Mouse (Mus musculus) limb, embryonic 11.5 days (tissue): ENCODE results near the gene Hdac1. TPM values are rescaled to one million over a fixed set of nuclear protein-coding genes. Genes with fewer than 3 reads are reported as not detected.
A peak's percentile ranks its signal among the peaks of the same experiment; 100 is the strongest.

Source experiments
- ATAC-seq: fragments of 200-750 bp; cut with Nextera tagmentation; 2 replicates; pipeline ENCODE4 v1.8.0; 2017; ENCODE audit warnings: low read depth; ENCODE audit not compliant: insufficient number of reproducible peaks, low FRiP score, low TSS enrichment
- DNase-seq: peaks from one replicate; pipeline ENCODE4 v3.0.0-alpha.2; 2015; ENCODE audit warnings: low spot score
- H3K27ac ChIP-seq: fragments of 300-500 bp; sonication (generic); replicated peaks from 2 replicates; pipeline ENCODE4 v1.5.1; 2014; ENCODE audit warnings: low read depth, mild to moderate bottlenecking, low read length
- H3K27me3 ChIP-seq: fragments of 300-500 bp; sonication (generic); 2 replicates; pipeline ENCODE4 v1.6.1; 2014; ENCODE audit warnings: mild to moderate bottlenecking, low read length, mixed read lengths; ENCODE audit not compliant: control insufficient read depth, insufficient read depth
- H3K36me3 ChIP-seq: fragments of 300-500 bp; sonication (generic); 2 replicates; pipeline ENCODE4 v1.6.1; 2014; ENCODE audit warnings: mild to moderate bottlenecking, low read length, moderate library complexity, mixed read lengths; ENCODE audit not compliant: control insufficient read depth, insufficient read depth
- H3K4me1 ChIP-seq: fragments of 300-500 bp; sonication (generic); 2 replicates; pipeline ENCODE4 v1.6.1; 2014; ENCODE audit warnings: low read length, mixed read lengths; ENCODE audit not compliant: control insufficient read depth, insufficient read depth
- H3K4me2 ChIP-seq: fragments of 300-500 bp; sonication (generic); 2 replicates; pipeline ENCODE4 v1.6.1; 2014; ENCODE audit warnings: low read depth, mild to moderate bottlenecking, moderate library complexity; ENCODE audit not compliant: severe bottlenecking
- H3K4me3 ChIP-seq: fragments of 300-500 bp; sonication (generic); 2 replicates; pipeline ENCODE4 v1.5.1; 2014; ENCODE audit warnings: low read depth, low read length
- H3K9ac ChIP-seq: fragments of 300-500 bp; sonication (generic); 2 replicates; pipeline ENCODE4 v1.6.1; 2014; ENCODE audit warnings: mild to moderate bottlenecking, low read length
- H3K9me3 ChIP-seq: fragments of 300-500 bp; sonication (generic); 2 replicates; pipeline ENCODE4 v1.6.1; 2016; ENCODE audit warnings: low read length; ENCODE audit not compliant: control insufficient read depth
- WGBS: fragments of 180-500 bp; shearing (Covaris S2); extraction: QIAGEN DNeasy Blood & Tissue Kit; methylation state at CpG from one replicate; pipeline ENCODE4 v1.1.7; 2014; 5-methylcytosine and 5-hydroxymethylcytosine counted together
- microRNA-seq: library from miRNA; unstranded; fragments of <30 nt; microRNA quantifications from one replicate; pipeline ENCODE4, GENCODE M21; 2016
- polyA plus RNA-seq: library from polyadenylated mRNA; unstranded; fragments of >200 nt; fragmentation: Nextera tagmentation; extraction: Ambion mirVana; gene quantifications from 2 replicates; pipeline ENCODE4 v1.2.1, GENCODE M21; 2014

The Hdac1 gene
- polyA plus RNA-seq, 1 experiment from 2014 or later: 309 TPM

GRCm38 (mm10) chr4:129495672-129496562, 46.6 kb downstream of the Hdac1 start:
- no peak for DNase-seq
- no peak for ATAC-seq
- WGBS: 40% methylated on average over 16 of the region's 16 CpGs
- no peak overlapping the region for H3K27ac ChIP-seq
- peaks cover 13% of the 10 kb centered on the region for H3K4me1 ChIP-seq
- H3K4me2 ChIP-seq: no peak overlapping the region
- H3K9ac ChIP-seq: no peak overlapping the region
- H3K36me3 ChIP-seq: no peaks in the 10 kb centered on the region
- H3K27me3 ChIP-seq: peaks cover 14% of the 10 kb centered on the region
- H3K4me3 ChIP-seq: no peak overlapping the region
- H3K9me3 ChIP-seq: no peaks in the 10 kb centered on the region

- no peak overlapping the region for H3K9ac ChIP-seq
- no peak overlapping the region for H3K27ac ChIP-seq
- peaks cover 19% of the 10 kb centered on the region for H3K27me3 ChIP-seq
- WGBS: 66% methylated on average over 6 of the region's 7 CpGs
- H3K36me3 ChIP-seq: no peaks in the 10 kb centered on the region
- H3K4me1 ChIP-seq: peaks cover 14% of the 10 kb centered on the region
- no peak overlapping the region for H3K4me2 ChIP-seq
- no peaks in the 10 kb centered on the region for H3K9me3 ChIP-seq
- DNase-seq (no peak), ATAC-seq (no peak)
- no peak overlapping the region for H3K4me3 ChIP-seq
Observed at GRCm38 (mm10) chr4:129494681-129495080, 47.8 kb downstream of the Hdac1 start.

GRCm38 (mm10) chr4:129490972-129491880, 51.3 kb downstream of the Hdac1 start, which contains the start of the genes Tssk3 and Fam229a:
Gene Tssk3 (minus strand): TSS chr4:129491022.
Gene Fam229a (plus strand): TSS chr4:129491190.
- H3K27ac ChIP-seq: no peak within 1 kb of the TSS
- DNase-seq: peak; percentile 56
- 0 out of 2 replicates have a peak, but pooled peaks have one; percentile 48 for ATAC-seq
- no peaks in the 10 kb centered on the region for H3K9me3 ChIP-seq
- H3K36me3 ChIP-seq: peaks cover 5% of the 10 kb centered on the region; the same call in 1 of the 2 replicates
- peaks cover 19% of the 10 kb centered on the region for H3K27me3 ChIP-seq
- peaks cover 10% of the 10 kb centered on the region for H3K4me1 ChIP-seq
- WGBS: 3% methylated on average over 68 of the region's 70 CpGs
- H3K9ac ChIP-seq: peak within 1 kb of the TSS; percentile 23; the same call in 1 of the 2 replicates
- peak within 1 kb of the TSS; percentile 28 for H3K4me3 ChIP-seq
- H3K4me2 ChIP-seq: peak within 1 kb of the TSS; percentile 57

- no peak overlapping the region for H3K9ac ChIP-seq
Observed at GRCm38 (mm10) chr4:129481090-129481489, 61.4 kb downstream of the Hdac1 start.

GRCm38 (mm10) chr4:129479863-129480262, 62.6 kb downstream of the Hdac1 start:
- Histone ChIP-seq H3K4me3 (no peak overlapping the region), H3K4me2 (no peak overlapping the region), H3K36me3 (peaks cover 13% of the 10 kb centered on the region), H3K9ac (no peak overlapping the region), H3K4me1 (no peaks in the 10 kb centered on the region), H3K9me3 (no peaks in the 10 kb centered on the region), H3K27me3 (no peaks in the 10 kb centered on the region), H3K27ac (no peak overlapping the region)
- ATAC-seq (no peak), DNase-seq (no peak)
- WGBS: 89% methylated on average over 3 of the region's 3 CpGs

More at GRCm38 (mm10) chr4:129481090-129481489, 61.4 kb downstream of the Hdac1 start:
- H3K4me2 ChIP-seq: no peak overlapping the region
- peaks cover 12% of the 10 kb centered on the region for H3K36me3 ChIP-seq
- H3K9me3 ChIP-seq: no peaks in the 10 kb centered on the region
- no peaks in the 10 kb centered on the region for H3K27me3 ChIP-seq
- H3K27ac ChIP-seq: no peak overlapping the region
- no peaks in the 10 kb centered on the region for H3K4me1 ChIP-seq
- no peak for ATAC-seq
- DNase-seq: no peak
- H3K4me3 ChIP-seq: no peak overlapping the region
- 92% methylated on average over 1 of the region's 1 CpGs for WGBS

GRCm38 (mm10) chr4:129476047-129476446, 66.5 kb downstream of the Hdac1 start:
- no peak overlapping the region for H3K4me2 ChIP-seq
- no peak overlapping the region for H3K4me3 ChIP-seq
- no peak overlapping the region for H3K9ac ChIP-seq
- no peaks in the 10 kb centered on the region for H3K4me1 ChIP-seq
- no peak overlapping the region for H3K27ac ChIP-seq
- no peaks in the 10 kb centered on the region for H3K9me3 ChIP-seq
- DNase-seq (no peak), ATAC-seq (no peak)
- no peaks in the 10 kb centered on the region for H3K27me3 ChIP-seq
- H3K36me3 ChIP-seq: peaks cover 26% of the 10 kb centered on the region
- WGBS: 92% methylated on average over 11 of the region's 11 CpGs

Small RNAs within 50 kb of the gene (microRNA-seq; reads per million reads assigned to microRNA genes)
- not detected for gene Mir8119

Other genes starting within 250 kb of the Hdac1 start
- 608 and 644 TPM in 2 replicates for gene Rbbp4, start 207.3 kb downstream of the Hdac1 start, polyA plus RNA-seq
- gene Zbtb8os, start 207.0 kb downstream of the Hdac1 start, polyA plus RNA-seq: 42.5 and 53.3 TPM in 2 replicates
- 7.2 and 7.4 TPM in 2 replicates for gene Zbtb8a, start 164.6 kb downstream of the Hdac1 start, polyA plus RNA-seq
- 0.85 and 1.8 TPM in 2 replicates for gene Zbtb8b, start 101.9 kb downstream of the Hdac1 start, polyA plus RNA-seq
- 23.8 and 25.9 TPM in 2 replicates for gene Bsdc1, start 81.1 kb downstream of the Hdac1 start, polyA plus RNA-seq
- gene Tssk3, start 51.7 kb downstream of the Hdac1 start, polyA plus RNA-seq: not detected in 2 replicates
- not detected in 2 replicates for gene Fam229a, start 51.5 kb downstream of the Hdac1 start, polyA plus RNA-seq
- 1,590 and 1,591 TPM in 2 replicates for gene Marcksl1, start 29.1 kb downstream of the Hdac1 start, polyA plus RNA-seq
- 10.7 and 12.1 TPM in 2 replicates for gene Lck, start 30.9 kb upstream of the Hdac1 start, polyA plus RNA-seq
- 3.5 and 4.3 TPM in 2 replicates for gene Fam167b, start 35.8 kb upstream of the Hdac1 start, polyA plus RNA-seq
- 296 and 317 TPM in 2 replicates for gene Eif3i, start 57.9 kb upstream of the Hdac1 start, polyA plus RNA-seq
- gene Tmem234, start 58.0 kb upstream of the Hdac1 start, polyA plus RNA-seq: 202 and 207 TPM in 2 replicates
- gene Dcdc2b, start 71.5 kb upstream of the Hdac1 start, polyA plus RNA-seq: 1.8 and 2.8 TPM in 2 replicates
- 26.4 and 35.0 TPM in 2 replicates for gene Iqcc, start 76.4 kb upstream of the Hdac1 start, polyA plus RNA-seq
- gene Ccdc28b, start 81.2 kb upstream of the Hdac1 start, polyA plus RNA-seq: 40.3 and 48.8 TPM in 2 replicates
- gene Txlna, start 98.4 kb upstream of the Hdac1 start, polyA plus RNA-seq: 111 and 123 TPM in 2 replicates
- gene Kpna6, start 130.1 kb upstream of the Hdac1 start, polyA plus RNA-seq: 13.1 and 13.4 TPM in 2 replicates
- gene Tmem39b, start 154.1 kb upstream of the Hdac1 start, polyA plus RNA-seq: 35.5 and 47.3 TPM in 2 replicates
- gene Khdrbs1, start 199.6 kb upstream of the Hdac1 start, polyA plus RNA-seq: 162 and 189 TPM in 2 replicates